Mouse (Mus musculus) thymus, postnatal 25 days (tissue): ENCODE results near the gene Shroom1.
"Not testable (repeated sequence)": the region's sequence is repeated elsewhere in the genome, so short reads cannot be mapped to it uniquely, and the experiment has no call there.

ENCODE experiments used
- DNase-seq: peaks from one replicate; pipeline ENCODE4 v3.0.0; 2022

Gene Shroom1

GRCm38 (mm10) chr11:53456474-53457371, at the start of gene Shroom1, which contains the start of gene Gm10447:
Shroom1 (plus strand) TSS chr11:53457205.
Gm10447 (minus strand) TSS chr11:53457110.
- DNase-seq, result no peak

GRCm38 (mm10) chr11:53411738-53412137, 45.3 kb upstream of the Shroom1 start:
- no peak for DNase-seq

- no peak for DNase-seq
Measured at GRCm38 (mm10) chr11:53413871-53414270, 43.1 kb upstream of the Shroom1 start.

GRCm38 (mm10) chr11:53418048-53418447, 39.0 kb upstream of the Shroom1 start:
- no peak for DNase-seq

GRCm38 (mm10) chr11:53423036-53423435, 34.0 kb upstream of the Shroom1 start, which contains the start of gene Leap2:
Leap2 (minus strand) TSS chr11:53423170.
- DNase-seq, result no peak

GRCm38 (mm10) chr11:53424826-53425225, 32.2 kb upstream of the Shroom1 start:
- DNase-seq, result no peak

- no peak for DNase-seq
Measured at GRCm38 (mm10) chr11:53425251-53425650, 31.8 kb upstream of the Shroom1 start.

GRCm38 (mm10) chr11:53425711-53426255, 31.2 kb upstream of the Shroom1 start:
- no peak for DNase-seq

GRCm38 (mm10) chr11:53426914-53427313, 30.1 kb upstream of the Shroom1 start:
- not testable (repeated sequence) for DNase-seq

- no peak for DNase-seq
Measured at GRCm38 (mm10) chr11:53427993-53428715, 28.9 kb upstream of the Shroom1 start.

GRCm38 (mm10) chr11:53428716-53429057, 28.3 kb upstream of the Shroom1 start:
- no peak for DNase-seq

- no peak for DNase-seq
Measured at GRCm38 (mm10) chr11:53429182-53429581, 27.8 kb upstream of the Shroom1 start.

- DNase-seq, result no peak
Measured at GRCm38 (mm10) chr11:53430300-53430669, 26.7 kb upstream of the Shroom1 start.

- peak; percentile 99 for DNase-seq
Measured at GRCm38 (mm10) chr11:53430670-53431346, 26.2 kb upstream of the Shroom1 start, which contains the start of the genes Uqcrq and Gdf9. Uqcrq (minus strand) TSS chr11:53430831. Gdf9 (plus strand) TSS chr11:53431023.

- no peak for DNase-seq
Measured at GRCm38 (mm10) chr11:53431347-53432056, 25.5 kb upstream of the Shroom1 start.

- DNase-seq, result no peak
Measured at GRCm38 (mm10) chr11:53433057-53433456, 23.9 kb upstream of the Shroom1 start.

GRCm38 (mm10) chr11:53435504-53435903, 21.5 kb upstream of the Shroom1 start:
- DNase-seq, result no peak

- no peak for DNase-seq
Measured at GRCm38 (mm10) chr11:53436338-53436737, 20.7 kb upstream of the Shroom1 start.

- DNase-seq, result peak; percentile 57
Measured at GRCm38 (mm10) chr11:53441921-53442320, 15.1 kb upstream of the Shroom1 start.

- DNase-seq, result peak; percentile 59
Measured at GRCm38 (mm10) chr11:53443861-53444260, 13.1 kb upstream of the Shroom1 start.

- no peak for DNase-seq
Measured at GRCm38 (mm10) chr11:53445562-53445961, 11.4 kb upstream of the Shroom1 start.

- DNase-seq, result no peak
Measured at GRCm38 (mm10) chr11:53446183-53446582, 10.8 kb upstream of the Shroom1 start.
